Mouse (Mus musculus): ENCODE data around the gene Sdhaf1. TPM values are rescaled to one million over a fixed set of nuclear protein-coding genes. Genes with fewer than 3 reads are reported as not detected.

Sdhaf1 gene
- total RNA-seq, 2 experiments from 2014 or later = 7.8 to 8.2 TPM

GRCm38 (mm10) chr7:30331887-30332286 is 8.2 kb upstream of the Sdhaf1 start:
- peak; percentile 89 to 93 for DNase-seq (ENCODE audit: extremely low spot score in 1 of 2, low spot score in 2 of 2)
- intact Hi-C loops (cut with DNase I) = no loop called here

- DNase-seq (ENCODE audit: extremely low spot score in 1 of 2, low spot score in 2 of 2) = no peak
- intact Hi-C loops (cut with DNase I) = no loop called here
These were observed 4.7 kb upstream of the Sdhaf1 start for GRCm38 (mm10) chr7:30328379-30328778.

- intact Hi-C loops (cut with DNase I) = no loop called here
- DNase-seq (ENCODE audit: extremely low spot score in 1 of 2, low spot score in 2 of 2) = no peak
These were observed 3.4 kb upstream of the Sdhaf1 start for GRCm38 (mm10) chr7:30327140-30327539.

GRCm38 (mm10) chr7:30326427-30326826 is 2.7 kb upstream of the Sdhaf1 start:
- DNase-seq (ENCODE audit: extremely low spot score in 1 of 2, low spot score in 2 of 2) = no peak
- intact Hi-C loops (cut with DNase I) = no loop called here

- intact Hi-C loops (cut with DNase I) = no loop called here
- no peak for DNase-seq (ENCODE audit: extremely low spot score in 1 of 2, low spot score in 2 of 2)
These were observed 1.7 kb upstream of the Sdhaf1 start for GRCm38 (mm10) chr7:30325364-30325763.

GRCm38 (mm10) chr7:30324300-30324944 is 727 bp upstream of the Sdhaf1 start:
- DNase-seq (ENCODE audit: extremely low spot score in 1 of 2, low spot score in 2 of 2) = no peak
- intact Hi-C loops (cut with DNase I) = no loop called here

- intact Hi-C loops (cut with DNase I) = no loop called here
These were observed 830 bp downstream of the Sdhaf1 start for GRCm38 (mm10) chr7:30322865-30323264.

GRCm38 (mm10) chr7:30322285-30322667 is 1.4 kb downstream of the Sdhaf1 start:
- peak; percentile 96 to 99 for DNase-seq (ENCODE audit: extremely low spot score in 1 of 2, low spot score in 2 of 2)
- intact Hi-C loops (cut with DNase I) = no loop called here

More at GRCm38 (mm10) chr7:30322865-30323264, 830 bp downstream of the Sdhaf1 start:
- no peak for DNase-seq (ENCODE audit: extremely low spot score in 1 of 2, low spot score in 2 of 2)

- DNase-seq (ENCODE audit: extremely low spot score in 1 of 2, low spot score in 2 of 2) = peak; percentile 54 to 80
- intact Hi-C loops (cut with DNase I) = no loop called here
These were observed 2.0 kb downstream of the Sdhaf1 start, which contains the start of gene E130208F15Rik for GRCm38 (mm10) chr7:30321539-30322284. E130208F15Rik (plus strand) TSS chr7:30321740.

GRCm38 (mm10) chr7:30320946-30321345 is 2.7 kb downstream of the Sdhaf1 start:
- intact Hi-C loops (cut with DNase I) = no loop called here
- DNase-seq (ENCODE audit: extremely low spot score in 1 of 2, low spot score in 2 of 2) = no peak

- DNase-seq (ENCODE audit: extremely low spot score in 1 of 2, low spot score in 2 of 2) = no peak
- intact Hi-C loops (cut with DNase I) = no loop called here
These were observed 5.6 kb downstream of the Sdhaf1 start for GRCm38 (mm10) chr7:30318142-30318541.

GRCm38 (mm10) chr7:30315559-30316529 is 7.9 kb downstream of the Sdhaf1 start:
- DNase-seq (ENCODE audit: extremely low spot score in 1 of 2, low spot score in 2 of 2) = no peak
- intact Hi-C loops (cut with DNase I) = no loop called here

GRCm38 (mm10) chr7:30314721-30315155 is 9.0 kb downstream of the Sdhaf1 start, which contains the start of gene Syne4:
Syne4 (plus strand) TSS chr7:30314807.
- no peak for DNase-seq (ENCODE audit: extremely low spot score in 1 of 2, low spot score in 2 of 2)
- intact Hi-C loops (cut with DNase I) = no loop called here

- intact Hi-C loops (cut with DNase I) = no loop called here
These were observed 9.9 kb downstream of the Sdhaf1 start for GRCm38 (mm10) chr7:30313666-30314320.

GRCm38 (mm10) chr7:30310136-30310535 is 13.6 kb downstream of the Sdhaf1 start:
- intact Hi-C loops (cut with DNase I) = no loop called here
- no peak for DNase-seq (ENCODE audit: extremely low spot score in 1 of 2, low spot score in 2 of 2)

More at GRCm38 (mm10) chr7:30313666-30314320, 9.9 kb downstream of the Sdhaf1 start:
- no peak for DNase-seq (ENCODE audit: extremely low spot score in 1 of 2, low spot score in 2 of 2)

- intact Hi-C loops (cut with DNase I) = no loop called here
- DNase-seq (ENCODE audit: extremely low spot score in 1 of 2, low spot score in 2 of 2) = no peak
These were observed 14.1 kb downstream of the Sdhaf1 start for GRCm38 (mm10) chr7:30309395-30310129.

GRCm38 (mm10) chr7:30308076-30309005 is 15.4 kb downstream of the Sdhaf1 start, which contains the start of gene Alkbh6:
Alkbh6 (plus strand) TSS chr7:30308717.
- intact Hi-C loops (cut with DNase I) = no loop called here
- DNase-seq (ENCODE audit: extremely low spot score in 1 of 2, low spot score in 2 of 2) = peak; percentile 95 to 96

Data from left cerebral cortex, postnatal 10 days (tissue).